Mouse (Mus musculus): Measurements from ENCODE around the gene Snrpd3. TPM values are rescaled to one million over a fixed set of nuclear protein-coding genes. Genes with fewer than 3 reads are reported as not detected.
"Not testable (repeated sequence)": the region's sequence is repeated elsewhere in the genome, so short reads cannot be mapped to it uniquely, and the experiment has no call there.

Gene Snrpd3
- polyA plus RNA-seq, 2 experiments from 2014 or later = 103 to 218 TPM

- ATAC-seq = no peak
Measured at GRCm38 (mm10) chr10:75535423-75535822, 18.1 kb downstream of the Snrpd3 start.

GRCm38 (mm10) chr10:75536123-75536522 is 18.8 kb downstream of the Snrpd3 start:
- ATAC-seq = peak; percentile 46

- ATAC-seq = no peak
Measured at GRCm38 (mm10) chr10:75547901-75548300, 30.6 kb downstream of the Snrpd3 start.

- ATAC-seq = no peak
Measured at GRCm38 (mm10) chr10:75548486-75548885, 31.1 kb downstream of the Snrpd3 start.

- no peak for ATAC-seq
Measured at GRCm38 (mm10) chr10:75549886-75550285, 32.5 kb downstream of the Snrpd3 start.

- ATAC-seq = no peak
Measured at GRCm38 (mm10) chr10:75551175-75551574, 33.8 kb downstream of the Snrpd3 start.

GRCm38 (mm10) chr10:75552106-75552505 is 34.8 kb downstream of the Snrpd3 start:
- no peak for ATAC-seq

- no peak for ATAC-seq
Measured at GRCm38 (mm10) chr10:75552701-75553450, 35.5 kb downstream of the Snrpd3 start.

GRCm38 (mm10) chr10:75554090-75554489 is 36.7 kb downstream of the Snrpd3 start:
- no peak for ATAC-seq

GRCm38 (mm10) chr10:75555557-75555956 is 38.2 kb downstream of the Snrpd3 start:
- ATAC-seq = no peak

- ATAC-seq = no peak
Measured at GRCm38 (mm10) chr10:75556026-75556425, 38.7 kb downstream of the Snrpd3 start.

- no peak for ATAC-seq
Measured at GRCm38 (mm10) chr10:75558515-75558914, 41.2 kb downstream of the Snrpd3 start.

GRCm38 (mm10) chr10:75559041-75559675 is 41.8 kb downstream of the Snrpd3 start:
- ATAC-seq = no peak

- ATAC-seq = peak; percentile 63
Measured at GRCm38 (mm10) chr10:75559676-75560548, 42.6 kb downstream of the Snrpd3 start, which contains the start of gene Lrrc75b. TSS of gene Lrrc75b (minus strand) at chr10:75560330.

- no peak for ATAC-seq
Measured at GRCm38 (mm10) chr10:75560549-75560899, 43.2 kb downstream of the Snrpd3 start.

GRCm38 (mm10) chr10:75561071-75561654 is 43.8 kb downstream of the Snrpd3 start, which contains the start of gene Ggt1:
TSS of gene Ggt1 (plus strand) at chr10:75561604.
- no peak for ATAC-seq

- ATAC-seq = no peak
Measured at GRCm38 (mm10) chr10:75562596-75562995, 45.2 kb downstream of the Snrpd3 start.

GRCm38 (mm10) chr10:75564687-75565265 is 47.4 kb downstream of the Snrpd3 start:
- peak; percentile 2 for ATAC-seq

GRCm38 (mm10) chr10:75565436-75565835 is 48.1 kb downstream of the Snrpd3 start:
- ATAC-seq = peak; percentile 98

GRCm38 (mm10) chr10:75565906-75566305 is 48.6 kb downstream of the Snrpd3 start:
- ATAC-seq = no peak

- ATAC-seq = no peak
Measured at GRCm38 (mm10) chr10:75566321-75566720, 49.0 kb downstream of the Snrpd3 start.

- ATAC-seq = not testable (repeated sequence)
Measured at GRCm38 (mm10) chr10:75566765-75567164, 49.4 kb downstream of the Snrpd3 start.

Measured in CD4-positive, CD25-positive, alpha-beta regulatory T cell, adult 4 months (primary cell).